Mouse (Mus musculus): Measurements from ENCODE around the gene Calr4. TPM values are rescaled to one million over a fixed set of nuclear protein-coding genes. Genes with fewer than 3 reads are reported as not detected.

Calr4 gene
- polyA plus RNA-seq, 1 experiment from 2014 or later, result not detected

- ATAC-seq (ENCODE audit: borderline replicate concordance, extremely low read depth, low FRiP score, low TSS enrichment), result no peak
- Histone ChIP-seq H3K4me1 (peaks cover 11% of the 10 kb centered on the region; the same call in 1 of the 2 replicates), H3K27ac (no peak overlapping the region), H3K9ac (no peak overlapping the region), H3K4me3 (no peak overlapping the region), H3K36me3 (no peaks in the 10 kb centered on the region), H3K9me3 (no peaks in the 10 kb centered on the region), H3K4me2 (no peak overlapping the region), H3K27me3 (no peaks in the 10 kb centered on the region)
- 77% methylated on average over 24 of the region's 24 CpGs for WGBS
Observed at GRCm38 (mm10) chr4:109238428-109239268, 4.4 kb downstream of the Calr4 start.

GRCm38 (mm10) chr4:109241221-109241620 lies 6.9 kb downstream of the Calr4 start:
- Histone ChIP-seq H3K9ac (no peak overlapping the region), H3K4me3 (no peak overlapping the region), H3K9me3 (no peaks in the 10 kb centered on the region), H3K4me2 (no peak overlapping the region), H3K27me3 (no peaks in the 10 kb centered on the region), H3K4me1 (peaks cover 9% of the 10 kb centered on the region; the same call in 1 of the 2 replicates), H3K27ac (no peak overlapping the region), H3K36me3 (no peaks in the 10 kb centered on the region)
- no peak for ATAC-seq (ENCODE audit: borderline replicate concordance, extremely low read depth, low FRiP score, low TSS enrichment)

- Histone ChIP-seq H3K4me1 (peaks cover 9% of the 10 kb centered on the region; the same call in 1 of the 2 replicates), H3K9me3 (no peaks in the 10 kb centered on the region), H3K4me2 (no peak overlapping the region), H3K27me3 (no peaks in the 10 kb centered on the region), H3K4me3 (no peak overlapping the region), H3K9ac (no peak overlapping the region), H3K36me3 (no peaks in the 10 kb centered on the region), H3K27ac (no peak overlapping the region)
- ATAC-seq (ENCODE audit: borderline replicate concordance, extremely low read depth, low FRiP score, low TSS enrichment), result peak; percentile 75; the same call in 1 of the 2 replicates
- 46% methylated on average over 4 of the region's 4 CpGs for WGBS
Observed at GRCm38 (mm10) chr4:109241934-109242333, 7.6 kb downstream of the Calr4 start.

GRCm38 (mm10) chr4:109244506-109244905 lies 10.2 kb downstream of the Calr4 start:
- Histone ChIP-seq H3K4me2 (no peak overlapping the region), H3K4me1 (peaks cover 9% of the 10 kb centered on the region; the same call in 1 of the 2 replicates), H3K36me3 (no peaks in the 10 kb centered on the region), H3K9me3 (no peaks in the 10 kb centered on the region), H3K9ac (no peak overlapping the region), H3K4me3 (no peak overlapping the region), H3K27me3 (no peaks in the 10 kb centered on the region), H3K27ac (no peak overlapping the region)
- 69% methylated on average over 7 of the region's 7 CpGs for WGBS
- ATAC-seq (ENCODE audit: borderline replicate concordance, extremely low read depth, low FRiP score, low TSS enrichment), result no peak

GRCm38 (mm10) chr4:109245016-109245620 lies 10.8 kb downstream of the Calr4 start:
- H3K27me3 ChIP-seq, result no peaks in the 10 kb centered on the region
- no peak overlapping the region for H3K9ac ChIP-seq
- H3K9me3 ChIP-seq, result no peaks in the 10 kb centered on the region
- no peaks in the 10 kb centered on the region for H3K36me3 ChIP-seq
- H3K4me2 ChIP-seq, result no peak overlapping the region
- ATAC-seq (ENCODE audit: borderline replicate concordance, extremely low read depth, low FRiP score, low TSS enrichment), result no peak
- WGBS, result 73% methylated on average over 6 of the region's 6 CpGs
- no peak overlapping the region for H3K4me3 ChIP-seq
- H3K4me1 ChIP-seq, result peaks cover 9% of the 10 kb centered on the region; the same call in 1 of the 2 replicates
- H3K27ac ChIP-seq, result no peak overlapping the region

- Histone ChIP-seq H3K36me3 (no peaks in the 10 kb centered on the region), H3K4me1 (peaks cover 5% of the 10 kb centered on the region; the same call in 1 of the 2 replicates), H3K4me3 (no peak overlapping the region), H3K4me2 (no peak overlapping the region), H3K27me3 (no peaks in the 10 kb centered on the region), H3K9me3 (no peaks in the 10 kb centered on the region), H3K27ac (no peak overlapping the region), H3K9ac (no peak overlapping the region)
- ATAC-seq (ENCODE audit: borderline replicate concordance, extremely low read depth, low FRiP score, low TSS enrichment), result no peak
- 32% methylated on average over 3 of the region's 3 CpGs for WGBS
Observed at GRCm38 (mm10) chr4:109251605-109252004, 17.3 kb downstream of the Calr4 start.

- no peaks in the 10 kb centered on the region for H3K36me3 ChIP-seq
- 80% methylated on average over 4 of the region's 4 CpGs for WGBS
- H3K27me3 ChIP-seq, result no peaks in the 10 kb centered on the region
- H3K4me3 ChIP-seq, result no peak overlapping the region
- H3K27ac ChIP-seq, result no peak overlapping the region
- no peak overlapping the region for H3K4me2 ChIP-seq
- no peak for ATAC-seq (ENCODE audit: borderline replicate concordance, extremely low read depth, low FRiP score, low TSS enrichment)
- H3K9ac ChIP-seq, result no peak overlapping the region
- peaks cover 5% of the 10 kb centered on the region; the same call in 1 of the 2 replicates for H3K4me1 ChIP-seq
- no peaks in the 10 kb centered on the region for H3K9me3 ChIP-seq
Observed at GRCm38 (mm10) chr4:109252199-109252598, 17.9 kb downstream of the Calr4 start.

GRCm38 (mm10) chr4:109253664-109254151 lies 19.4 kb downstream of the Calr4 start:
- 41% methylated on average over 11 of the region's 11 CpGs for WGBS
- peak overlapping the region; percentile 29 for H3K4me2 ChIP-seq
- ATAC-seq (ENCODE audit: borderline replicate concordance, extremely low read depth, low FRiP score, low TSS enrichment), result peak; percentile 48
- H3K9ac ChIP-seq, result no peak overlapping the region
- H3K27me3 ChIP-seq, result no peaks in the 10 kb centered on the region
- H3K4me3 ChIP-seq, result no peak overlapping the region
- no peaks in the 10 kb centered on the region for H3K9me3 ChIP-seq
- no peaks in the 10 kb centered on the region for H3K36me3 ChIP-seq
- peaks cover 5% of the 10 kb centered on the region; the same call in 1 of the 2 replicates for H3K4me1 ChIP-seq
- H3K27ac ChIP-seq, result peak overlapping the region; percentile 71

GRCm38 (mm10) chr4:109254511-109254910 lies 20.2 kb downstream of the Calr4 start:
- Histone ChIP-seq H3K36me3 (no peaks in the 10 kb centered on the region), H3K9me3 (no peaks in the 10 kb centered on the region), H3K4me2 (no peak overlapping the region), H3K4me1 (peaks cover 5% of the 10 kb centered on the region; the same call in 1 of the 2 replicates), H3K27me3 (no peaks in the 10 kb centered on the region), H3K9ac (no peak overlapping the region), H3K4me3 (no peak overlapping the region), H3K27ac (no peak overlapping the region)
- ATAC-seq (ENCODE audit: borderline replicate concordance, extremely low read depth, low FRiP score, low TSS enrichment), result no peak
- WGBS, result 73% methylated on average over 5 of the region's 5 CpGs

GRCm38 (mm10) chr4:109255321-109255720 lies 21.0 kb downstream of the Calr4 start:
- WGBS, result 30% methylated on average over 2 of the region's 2 CpGs
- Histone ChIP-seq H3K4me3 (no peak overlapping the region), H3K27ac (no peak overlapping the region), H3K4me2 (no peak overlapping the region), H3K36me3 (no peaks in the 10 kb centered on the region), H3K9me3 (no peaks in the 10 kb centered on the region), H3K27me3 (no peaks in the 10 kb centered on the region), H3K9ac (no peak overlapping the region), H3K4me1 (peaks cover 5% of the 10 kb centered on the region; the same call in 1 of the 2 replicates)
- no peak for ATAC-seq (ENCODE audit: borderline replicate concordance, extremely low read depth, low FRiP score, low TSS enrichment)

GRCm38 (mm10) chr4:109255727-109256417 lies 21.6 kb downstream of the Calr4 start:
- Histone ChIP-seq H3K4me1 (peaks cover 5% of the 10 kb centered on the region; the same call in 1 of the 2 replicates), H3K4me3 (no peak overlapping the region), H3K36me3 (no peaks in the 10 kb centered on the region), H3K27ac (no peak overlapping the region; the same call in 1 of the 2 replicates), H3K9ac (no peak overlapping the region), H3K9me3 (no peaks in the 10 kb centered on the region), H3K27me3 (no peaks in the 10 kb centered on the region), H3K4me2 (no peak overlapping the region)
- 66% methylated on average over 11 of the region's 11 CpGs for whole genome bisulfite sequencing
- ATAC-seq (ENCODE audit: borderline replicate concordance, extremely low read depth, low FRiP score, low TSS enrichment), result no peak

All from lung, embryonic 15.5 days (tissue).